Mouse (Mus musculus) spleen, adult 2 months (tissue): ENCODE measurements around the gene Col9a2.

Experiments used
- CTCF ChIP-seq: fragments of 200-500 bp; IDR thresholded peaks from 2 replicates; pipeline ENCODE4 v1.5.1; 2011; ENCODE audit warnings: mild to moderate bottlenecking, inconsistent platforms; ENCODE audit not compliant: insufficient read depth, insufficient read length, insufficient replicate concordance; ENCODE audit errors: extremely low read depth
- POLR2A ChIP-seq: fragments of 200-500 bp; IDR thresholded peaks from 2 replicates; pipeline ENCODE4 v1.6.1; 2011; ENCODE audit warnings: low read depth, low read length, inconsistent platforms

DNA sequence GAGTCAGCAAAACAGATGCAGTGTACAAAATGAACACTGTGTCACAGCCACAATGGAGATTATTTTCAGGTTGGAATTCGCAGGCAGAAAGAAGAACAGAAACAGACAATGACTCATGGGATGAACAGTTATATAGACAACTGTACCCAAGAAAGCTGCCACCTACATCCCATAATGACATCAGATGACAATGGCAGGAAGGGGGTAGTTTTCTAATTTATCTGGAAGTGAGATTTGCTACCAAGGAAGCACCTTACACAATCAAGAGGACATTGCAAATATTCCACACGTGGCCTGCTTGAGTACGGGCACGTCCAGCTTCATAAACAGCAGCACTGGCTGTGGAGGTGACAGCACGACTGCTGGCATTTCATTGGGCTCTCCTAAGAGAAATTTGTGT, 30.0 kb upstream of the Col9a2 start:
- TF ChIP-seq CTCF = no peak
- no peak for TF ChIP-seq POLR2A
